Mouse (Mus musculus): Measurements from ENCODE around the gene Gm49361. TPM values are rescaled to one million over a fixed set of nuclear protein-coding genes. Genes with fewer than 3 reads are reported as not detected.

Gm49361 gene
- polyA plus RNA-seq, 1 experiment from 2014 or later, result not detected

DNA sequence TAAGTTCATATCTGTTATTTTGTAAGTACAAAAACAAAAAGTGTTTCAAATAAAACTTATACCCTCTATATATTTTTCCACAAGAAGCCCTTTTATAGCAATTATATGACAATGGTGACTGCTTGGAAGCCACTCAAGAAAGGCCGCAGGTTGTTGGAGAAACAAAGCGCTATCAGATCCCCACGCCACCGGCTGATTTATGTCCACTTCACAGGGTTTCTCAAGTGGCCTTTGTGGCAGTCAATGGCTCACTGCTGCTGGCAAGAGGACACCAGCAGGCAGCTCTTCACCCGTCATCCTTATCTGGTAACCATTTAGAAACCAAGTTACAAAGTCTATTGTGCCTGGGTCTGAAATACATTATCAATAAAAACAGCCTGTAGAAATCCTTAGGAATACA lies 111.8 kb downstream of the Gm49361 start:
- Histone ChIP-seq H3K27me3 (ENCODE audit: control insufficient read depth, insufficient read depth, low read length) (no peaks in the 10 kb centered on the region), H3K27ac (ENCODE audit: low read depth, low read length) (no peak overlapping the region), H3K9ac (ENCODE audit: low read length) (no peak overlapping the region), H3K9me3 (ENCODE audit: control insufficient read depth, low read length) (no peaks in the 10 kb centered on the region), H3K36me3 (ENCODE audit: control insufficient read depth, insufficient read depth, low read length) (no peaks in the 10 kb centered on the region), H3K4me3 (ENCODE audit: low read depth, low read length) (no peak overlapping the region), H3K4me2 (no peak overlapping the region), H3K4me1 (ENCODE audit: control insufficient read depth, insufficient read depth, low read length) (peaks cover 5% of the 10 kb centered on the region; the same call in 1 of the 2 replicates)
- ATAC-seq (ENCODE audit: low FRiP score) (no peak), DNase-seq (ENCODE audit: low spot score, missing footprints) (peak; percentile 75)
- 64% methylated on average over 5 of the region's 5 CpGs for WGBS

GRCm38 (mm10) chr14:57629595-57629994 lies 116.3 kb downstream of the Gm49361 start:
- Histone ChIP-seq H3K4me3 (ENCODE audit: low read depth, low read length) (no peak overlapping the region), H3K36me3 (ENCODE audit: control insufficient read depth, insufficient read depth, low read length) (peaks cover 4% of the 10 kb centered on the region), H3K4me1 (ENCODE audit: control insufficient read depth, insufficient read depth, low read length) (peaks cover 2% of the 10 kb centered on the region; the same call in 1 of the 2 replicates), H3K27ac (ENCODE audit: low read depth, low read length) (no peak overlapping the region), H3K9ac (ENCODE audit: low read length) (no peak overlapping the region), H3K4me2 (no peak overlapping the region), H3K27me3 (ENCODE audit: control insufficient read depth, insufficient read depth, low read length) (no peaks in the 10 kb centered on the region), H3K9me3 (ENCODE audit: control insufficient read depth, low read length) (no peaks in the 10 kb centered on the region)
- ATAC-seq (ENCODE audit: low FRiP score) (no peak), DNase-seq (ENCODE audit: low spot score, missing footprints) (peak; percentile 54)
- 87% methylated on average over 4 of the region's 4 CpGs for WGBS

- H3K27me3 ChIP-seq (ENCODE audit: control insufficient read depth, insufficient read depth, low read length), result no peaks in the 10 kb centered on the region
- H3K9ac ChIP-seq (ENCODE audit: low read length), result no peak overlapping the region
- ATAC-seq (ENCODE audit: low FRiP score) (no peak), DNase-seq (ENCODE audit: low spot score, missing footprints) (peak; percentile 26)
- H3K4me2 ChIP-seq, result no peak overlapping the region
- H3K9me3 ChIP-seq (ENCODE audit: control insufficient read depth, low read length), result no peaks in the 10 kb centered on the region
- H3K27ac ChIP-seq (ENCODE audit: low read depth, low read length), result no peak overlapping the region
- peaks cover 4% of the 10 kb centered on the region for H3K36me3 ChIP-seq (ENCODE audit: control insufficient read depth, insufficient read depth, low read length)
- WGBS, result 84% methylated on average over 3 of the region's 3 CpGs
- no peaks in the 10 kb centered on the region for H3K4me1 ChIP-seq (ENCODE audit: control insufficient read depth, insufficient read depth, low read length)
- H3K4me3 ChIP-seq (ENCODE audit: low read depth, low read length), result no peak overlapping the region
Measured at GRCm38 (mm10) chr14:57622934-57623333, 123.0 kb downstream of the Gm49361 start.

- peaks cover 2% of the 10 kb centered on the region for H3K36me3 ChIP-seq (ENCODE audit: control insufficient read depth, insufficient read depth, low read length)
- H3K9ac ChIP-seq (ENCODE audit: low read length), result no peak overlapping the region
- peak; percentile 77 for DNase-seq (ENCODE audit: low spot score, missing footprints)
- no peak overlapping the region for H3K27ac ChIP-seq (ENCODE audit: low read depth, low read length)
- H3K27me3 ChIP-seq (ENCODE audit: control insufficient read depth, insufficient read depth, low read length), result no peaks in the 10 kb centered on the region
- no peaks in the 10 kb centered on the region for H3K4me1 ChIP-seq (ENCODE audit: control insufficient read depth, insufficient read depth, low read length)
- no peak overlapping the region for H3K4me2 ChIP-seq
- no peak overlapping the region for H3K4me3 ChIP-seq (ENCODE audit: low read depth, low read length)
- no peak for ATAC-seq (ENCODE audit: low FRiP score)
- 61% methylated on average over 4 of the region's 4 CpGs for WGBS
- H3K9me3 ChIP-seq (ENCODE audit: control insufficient read depth, low read length), result no peaks in the 10 kb centered on the region
Measured at GRCm38 (mm10) chr14:57621699-57622098, 124.2 kb downstream of the Gm49361 start.

- no peaks in the 10 kb centered on the region for H3K4me1 ChIP-seq (ENCODE audit: control insufficient read depth, insufficient read depth, low read length)
- no peak overlapping the region for H3K9ac ChIP-seq (ENCODE audit: low read length)
- DNase-seq (ENCODE audit: low spot score, missing footprints), result peak; percentile 76
- H3K4me3 ChIP-seq (ENCODE audit: low read depth, low read length), result no peak overlapping the region
- H3K4me2 ChIP-seq, result no peak overlapping the region
- H3K9me3 ChIP-seq (ENCODE audit: control insufficient read depth, low read length), result no peaks in the 10 kb centered on the region
- H3K27me3 ChIP-seq (ENCODE audit: control insufficient read depth, insufficient read depth, low read length), result no peaks in the 10 kb centered on the region
- WGBS, result 75% methylated on average over 4 of the region's 4 CpGs
- H3K36me3 ChIP-seq (ENCODE audit: control insufficient read depth, insufficient read depth, low read length), result peaks cover 2% of the 10 kb centered on the region; the same call in 1 of the 2 replicates
- no peak for ATAC-seq (ENCODE audit: low FRiP score)
- no peak overlapping the region for H3K27ac ChIP-seq (ENCODE audit: low read depth, low read length)
Measured at GRCm38 (mm10) chr14:57620598-57621236, 125.2 kb downstream of the Gm49361 start.

GRCm38 (mm10) chr14:57619487-57619886 lies 126.4 kb downstream of the Gm49361 start:
- no peaks in the 10 kb centered on the region for H3K9me3 ChIP-seq (ENCODE audit: control insufficient read depth, low read length)
- H3K36me3 ChIP-seq (ENCODE audit: control insufficient read depth, insufficient read depth, low read length), result 0 out of 2 replicates have a peak, but pooled peaks cover 2% of the 10 kb centered on the region
- 50% methylated on average over 2 of the region's 2 CpGs for WGBS
- H3K27me3 ChIP-seq (ENCODE audit: control insufficient read depth, insufficient read depth, low read length), result no peaks in the 10 kb centered on the region
- no peak overlapping the region for H3K4me2 ChIP-seq
- no peaks in the 10 kb centered on the region for H3K4me1 ChIP-seq (ENCODE audit: control insufficient read depth, insufficient read depth, low read length)
- H3K4me3 ChIP-seq (ENCODE audit: low read depth, low read length), result no peak overlapping the region
- ATAC-seq (ENCODE audit: low FRiP score) (no peak), DNase-seq (ENCODE audit: low spot score, missing footprints) (peak; percentile 87)
- no peak overlapping the region for H3K9ac ChIP-seq (ENCODE audit: low read length)
- H3K27ac ChIP-seq (ENCODE audit: low read depth, low read length), result no peak overlapping the region

DNA sequence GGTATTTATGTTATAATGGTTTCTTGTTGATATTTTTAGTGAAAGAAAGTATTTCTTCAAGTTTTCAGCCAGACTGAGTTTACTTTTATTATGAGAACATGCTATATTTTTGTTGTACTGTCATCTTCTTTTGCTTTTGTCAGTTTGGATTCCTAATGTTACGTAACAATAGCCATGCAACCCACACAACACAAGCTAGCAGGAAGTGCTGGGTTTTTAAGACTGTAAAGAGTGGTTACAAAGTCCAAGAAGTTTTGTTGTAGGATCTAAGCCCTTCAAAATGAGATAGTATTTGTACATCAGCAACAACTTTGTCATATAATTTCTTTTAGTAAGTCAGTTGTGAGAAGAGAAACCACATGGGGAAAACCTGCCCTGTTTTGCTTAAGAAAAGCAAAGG lies 128.2 kb downstream of the Gm49361 start:
- Histone ChIP-seq H3K9me3 (ENCODE audit: control insufficient read depth, low read length) (no peaks in the 10 kb centered on the region), H3K4me3 (ENCODE audit: low read depth, low read length) (no peak overlapping the region), H3K27ac (ENCODE audit: low read depth, low read length) (no peak overlapping the region), H3K27me3 (ENCODE audit: control insufficient read depth, insufficient read depth, low read length) (no peaks in the 10 kb centered on the region), H3K9ac (ENCODE audit: low read length) (no peak overlapping the region), H3K4me1 (ENCODE audit: control insufficient read depth, insufficient read depth, low read length) (no peaks in the 10 kb centered on the region), H3K4me2 (no peak overlapping the region), H3K36me3 (ENCODE audit: control insufficient read depth, insufficient read depth, low read length) (0 out of 2 replicates have a peak, but pooled peaks cover 2% of the 10 kb centered on the region)
- ATAC-seq (ENCODE audit: low FRiP score) (no peak), DNase-seq (ENCODE audit: low spot score, missing footprints) (no peak)
- WGBS, result 95% methylated on average over 1 of the region's 1 CpGs

DNA sequence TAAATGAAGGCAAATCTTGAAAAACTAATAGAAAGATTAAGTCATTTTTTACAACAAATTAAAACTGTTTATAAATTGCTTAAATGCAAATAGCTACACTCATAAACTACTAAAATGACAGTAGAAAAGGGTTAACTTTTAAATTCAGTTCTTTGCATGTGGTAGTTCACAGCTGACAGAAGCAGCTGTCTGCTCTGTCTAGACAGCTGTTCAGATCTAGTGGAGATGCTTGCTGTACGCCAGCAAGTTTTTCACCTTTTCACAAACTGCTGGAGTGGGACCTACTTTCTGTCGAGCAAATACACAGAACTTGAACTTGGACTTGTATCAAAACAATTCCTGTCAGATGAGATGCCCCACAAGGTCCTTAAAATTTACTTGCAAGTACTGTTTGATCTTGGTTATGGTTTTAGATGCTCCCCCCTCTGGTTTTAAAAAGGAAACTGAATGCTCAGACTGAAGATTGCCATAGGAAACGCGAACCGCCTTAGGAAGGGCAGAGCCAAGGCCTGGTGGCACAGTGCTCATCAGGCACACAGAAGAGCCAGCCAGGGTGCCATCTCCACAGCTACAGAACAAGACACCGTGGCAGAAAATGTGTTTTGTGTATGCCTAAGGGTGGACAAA lies 129.5 kb downstream of the Gm49361 start:
- Histone ChIP-seq H3K27ac (ENCODE audit: low read depth, low read length) (no peak overlapping the region), H3K9me3 (ENCODE audit: control insufficient read depth, low read length) (no peaks in the 10 kb centered on the region), H3K4me3 (ENCODE audit: low read depth, low read length) (no peak overlapping the region), H3K4me2 (no peak overlapping the region), H3K4me1 (ENCODE audit: control insufficient read depth, insufficient read depth, low read length) (no peaks in the 10 kb centered on the region), H3K9ac (ENCODE audit: low read length) (no peak overlapping the region), H3K36me3 (ENCODE audit: control insufficient read depth, insufficient read depth, low read length) (0 out of 2 replicates have a peak, but pooled peaks cover 2% of the 10 kb centered on the region), H3K27me3 (ENCODE audit: control insufficient read depth, insufficient read depth, low read length) (no peaks in the 10 kb centered on the region)
- no peak for DNase-seq (ENCODE audit: low spot score, missing footprints)
- 89% methylated on average over 6 of the region's 6 CpGs for WGBS
- ATAC-seq (ENCODE audit: low FRiP score), result no peak

DNA sequence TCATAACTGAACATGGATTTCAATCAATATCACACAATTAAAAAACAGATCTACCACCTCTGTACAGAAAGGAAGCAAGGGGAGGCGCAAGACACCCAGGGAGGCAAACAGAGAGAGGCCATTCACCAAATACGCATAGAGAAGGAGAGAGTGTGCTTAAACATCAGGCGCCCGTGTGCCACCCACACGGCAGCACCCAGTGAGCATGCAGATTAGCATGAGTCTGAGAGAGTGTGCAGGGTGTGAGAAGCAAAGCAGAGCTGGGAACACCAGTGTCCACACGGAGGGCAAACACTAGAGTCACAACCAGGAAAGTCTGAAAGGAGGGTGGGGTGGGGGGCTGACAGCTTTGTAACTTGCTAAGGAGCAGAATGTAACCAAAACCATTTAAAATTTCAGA lies 130.1 kb downstream of the Gm49361 start:
- Histone ChIP-seq H3K4me1 (ENCODE audit: control insufficient read depth, insufficient read depth, low read length) (no peaks in the 10 kb centered on the region), H3K27ac (ENCODE audit: low read depth, low read length) (no peak overlapping the region), H3K9ac (ENCODE audit: low read length) (no peak overlapping the region), H3K27me3 (ENCODE audit: control insufficient read depth, insufficient read depth, low read length) (no peaks in the 10 kb centered on the region), H3K4me3 (ENCODE audit: low read depth, low read length) (no peak overlapping the region), H3K4me2 (no peak overlapping the region), H3K36me3 (ENCODE audit: control insufficient read depth, insufficient read depth, low read length) (0 out of 2 replicates have a peak, but pooled peaks cover 2% of the 10 kb centered on the region), H3K9me3 (ENCODE audit: control insufficient read depth, low read length) (no peaks in the 10 kb centered on the region)
- DNase-seq (ENCODE audit: low spot score, missing footprints) (no peak), ATAC-seq (ENCODE audit: low FRiP score) (no peak)
- WGBS, result 88% methylated on average over 6 of the region's 6 CpGs
